Mouse (Mus musculus): Measurements from ENCODE around the gene Immt. TPM values are rescaled to one million over a fixed set of nuclear protein-coding genes. Genes with fewer than 3 reads are reported as not detected.

Immt gene
- total and polyA plus RNA-seq, 3 experiments: 133 to 702 (median 158) TPM

- no peak overlapping the region for H3K4me3 ChIP-seq (ENCODE audit: control insufficient read depth in 1 of 2, insufficient read depth in 1 of 2, low read depth in 2 of 2, low read length in 2 of 2)
- no peaks in the 10 kb centered on the region for H3K4me1 ChIP-seq (ENCODE audit: control insufficient read depth in 1 of 2, insufficient read depth in 2 of 2, low read length in 2 of 2)
- DNase-seq (ENCODE audit: low read depth, low spot score): no peak
- no peaks in the 10 kb centered on the region for H3K79me2 ChIP-seq (ENCODE audit: control insufficient read depth, insufficient read depth, low read length, poor library complexity)
- no peaks in the 10 kb centered on the region for H3K27me3 ChIP-seq (ENCODE audit: control insufficient read depth in 1 of 2, insufficient read depth in 2 of 2, low read length in 2 of 2)
- TF ChIP-seq MYC (IDR thresholded peaks at IDR 0.05; ENCODE audit: low read depth, low read length) (no peak), ZC3H11A (IDR thresholded peaks at IDR 0.05; ENCODE audit: low read depth, low read length) (no peak), NELFE (IDR thresholded peaks at IDR 0.05; ENCODE audit: low read depth, low read length) (no peak), POLR2AphosphoS5 (IDR thresholded peaks at IDR 0.05; ENCODE audit: borderline replicate concordance, low read depth, low read length) (no peak), CTCF (IDR thresholded peaks at IDR 0.05 in 2 of 3, conservative IDR thresholded peaks at IDR 0.05 in 1 of 3; ENCODE audit: control insufficient read depth in 1 of 3, insufficient read depth in 1 of 3, low read depth in 2 of 3, low read length in 3 of 3, poor library complexity in 1 of 3, severe bottlenecking in 1 of 3) (no peak), GATA1 (IDR thresholded peaks at IDR 0.05; ENCODE audit: low read depth, low read length) (no peak)
- H3K27ac ChIP-seq (ENCODE audit: control insufficient read depth, low read depth, low read length): no peak overlapping the region
- H3K36me3 ChIP-seq (ENCODE audit: control insufficient read depth in 1 of 2, insufficient read depth in 2 of 2, low read length in 2 of 2): peaks cover 0 to 16% of the 10 kb centered on the region in 2 experiments; a peak in 2 of 4 replicates
- H3K9ac ChIP-seq (ENCODE audit: control insufficient read depth, low read depth, low read length, poor library complexity, severe bottlenecking): no peak overlapping the region
- no peaks in the 10 kb centered on the region for H3K9me3 ChIP-seq (replicated peaks; ENCODE audit: insufficient read depth, low read length)
These were observed 40.3 kb downstream of the Immt start for GRCm38 (mm10) chr6:71871396-71871795.

DNA sequence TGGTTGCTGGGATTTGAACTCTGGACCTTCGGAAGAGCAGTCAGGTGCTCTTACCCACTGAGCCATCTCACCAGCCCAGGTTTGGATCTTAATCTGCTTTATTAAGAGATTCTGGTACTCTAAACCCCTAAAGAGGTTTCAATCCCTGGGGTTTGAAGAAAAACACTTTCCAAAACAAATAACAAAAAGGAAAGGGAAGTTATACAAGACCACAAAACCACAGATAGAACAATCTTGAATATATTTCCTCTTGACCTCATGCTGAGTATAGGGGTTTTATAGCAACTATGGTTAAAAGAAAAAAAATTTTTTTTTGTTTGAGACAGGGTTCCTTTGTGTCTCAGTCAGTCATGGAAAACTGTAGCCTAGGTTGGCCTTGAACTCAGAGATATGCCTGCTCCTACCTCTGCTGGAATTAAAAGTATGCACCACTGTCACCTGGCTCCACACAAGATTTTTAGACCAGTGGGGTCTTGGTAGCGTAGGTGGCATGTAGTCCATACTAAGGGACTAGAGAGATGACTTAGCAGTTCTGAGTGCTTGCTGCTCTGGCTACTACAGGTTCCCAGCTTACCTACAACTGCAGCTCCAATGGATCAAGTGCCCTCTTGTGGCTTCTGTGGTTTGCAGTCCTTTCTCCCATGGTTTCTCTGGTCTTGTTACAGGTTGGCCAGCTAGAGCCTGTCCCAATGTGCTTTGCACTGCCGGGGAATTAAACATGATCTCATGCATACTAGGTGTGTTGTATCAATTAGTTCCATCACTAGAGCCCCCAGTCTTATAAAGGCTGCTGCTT lies 47.0 kb downstream of the Immt start:
- no peak overlapping the region for H3K9ac ChIP-seq (ENCODE audit: control insufficient read depth, low read depth, low read length, poor library complexity, severe bottlenecking)
- H3K4me1 ChIP-seq (ENCODE audit: control insufficient read depth in 1 of 2, insufficient read depth in 2 of 2, low read length in 2 of 2): peaks cover 10 to 11% of the 10 kb centered on the region in 2 experiments
- peak overlapping the region; percentile 58; the same call in 1 of the 2 replicates for H3K27ac ChIP-seq (ENCODE audit: control insufficient read depth, low read depth, low read length)
- H3K9me3 ChIP-seq (replicated peaks; ENCODE audit: insufficient read depth, low read length): no peaks in the 10 kb centered on the region
- no peaks in the 10 kb centered on the region for H3K27me3 ChIP-seq (ENCODE audit: control insufficient read depth in 1 of 2, insufficient read depth in 2 of 2, low read length in 2 of 2)
- H3K36me3 ChIP-seq (ENCODE audit: control insufficient read depth in 1 of 2, insufficient read depth in 2 of 2, low read length in 2 of 2): peaks cover 17 to 27% of the 10 kb centered on the region in 2 experiments
- no peaks in the 10 kb centered on the region for H3K79me2 ChIP-seq (ENCODE audit: control insufficient read depth, insufficient read depth, low read length, poor library complexity)
- DNase-seq (ENCODE audit: low read depth, low spot score): peak; percentile 61
- no peak overlapping the region for H3K4me3 ChIP-seq (ENCODE audit: control insufficient read depth in 1 of 2, insufficient read depth in 1 of 2, low read depth in 2 of 2, low read length in 2 of 2)
- TF ChIP-seq MYC (IDR thresholded peaks at IDR 0.05; ENCODE audit: low read depth, low read length): no peak
- no peak for TF ChIP-seq ELF1 (IDR thresholded peaks at IDR 0.05; ENCODE audit: low read depth, low read length)
- TF ChIP-seq MAFK (IDR thresholded peaks at IDR 0.05; ENCODE audit: borderline replicate concordance, low read depth, low read length): peak; percentile 38; the same call in 1 of the 2 replicates
- no peak for TF ChIP-seq ZKSCAN1 (IDR thresholded peaks at IDR 0.05; ENCODE audit: low read depth, low read length)
- no peak for TF ChIP-seq E2F4 (IDR thresholded peaks at IDR 0.05; ENCODE audit: borderline replicate concordance, low read depth, low read length)
- no peak for TF ChIP-seq RAD21 (IDR thresholded peaks at IDR 0.05; ENCODE audit: low read depth, low read length)
- TF ChIP-seq ZC3H11A (IDR thresholded peaks at IDR 0.05; ENCODE audit: low read depth, low read length): no peak
- TF ChIP-seq POLR2AphosphoS2 (IDR thresholded peaks at IDR 0.05; ENCODE audit: low read length): peak; percentile 61; the same call in 1 of the 2 replicates
- TF ChIP-seq HCFC1 (IDR thresholded peaks at IDR 0.05; ENCODE audit: low read depth, low read length): no peak
- no peak for TF ChIP-seq UBTF (IDR thresholded peaks at IDR 0.05; ENCODE audit: borderline replicate concordance, insufficient read depth, low read depth, low read length)
- TF ChIP-seq TAL1 (IDR thresholded peaks at IDR 0.05; ENCODE audit: low read length): no peak
- TF ChIP-seq USF1 (IDR thresholded peaks at IDR 0.05; ENCODE audit: low read depth, low read length): no peak
- no peak for TF ChIP-seq SMC3 (IDR thresholded peaks at IDR 0.05; ENCODE audit: low read depth, low read length)
- TF ChIP-seq TCF12 (IDR thresholded peaks at IDR 0.05; ENCODE audit: low read depth, low read length): no peak
- no peak for TF ChIP-seq MEF2A (IDR thresholded peaks at IDR 0.05; ENCODE audit: extremely low read depth, insufficient replicate concordance, low read depth, low read length, poor library complexity, severe bottlenecking)
- TF ChIP-seq CHD2 (IDR thresholded peaks at IDR 0.05; ENCODE audit: low read length): no peak
- TF ChIP-seq BHLHE40 (IDR thresholded peaks at IDR 0.05; ENCODE audit: borderline replicate concordance, low read depth, low read length): no peak
- TF ChIP-seq MAZ (IDR thresholded peaks at IDR 0.05; ENCODE audit: low read depth, low read length): no peak
- TF ChIP-seq POLR2AphosphoS5 (IDR thresholded peaks at IDR 0.05; ENCODE audit: borderline replicate concordance, low read depth, low read length): no peak
- TF ChIP-seq JUND (IDR thresholded peaks at IDR 0.05; ENCODE audit: low read depth, low read length): no peak
- no peak for TF ChIP-seq MAX (IDR thresholded peaks at IDR 0.05; ENCODE audit: low read length)
- TF ChIP-seq GABPA (IDR thresholded peaks at IDR 0.05; ENCODE audit: low read depth, low read length): no peak
- peak; percentile 65 to 77; a peak in 3 of 4 replicates for TF ChIP-seq EP300 (IDR thresholded peaks at IDR 0.05; ENCODE audit: low read depth in 1 of 2, low read length in 2 of 2)
- TF ChIP-seq POLR2A (IDR thresholded peaks at IDR 0.05; ENCODE audit: control insufficient read depth in 1 of 2, insufficient read depth in 1 of 2, low read depth in 1 of 2, low read length in 2 of 2, poor library complexity in 1 of 2): no peak; a peak in 1 of 4 replicates
- TF ChIP-seq ETS1 (IDR thresholded peaks at IDR 0.05; ENCODE audit: low read depth, low read length): peak; percentile 57
- peak; percentile 43; the same call in 1 of the 2 replicates for TF ChIP-seq SIN3A (IDR thresholded peaks at IDR 0.05; ENCODE audit: low read length)
- TF ChIP-seq MXI1 (IDR thresholded peaks at IDR 0.05; ENCODE audit: low read depth, low read length): no peak
- TF ChIP-seq NELFE (IDR thresholded peaks at IDR 0.05; ENCODE audit: low read depth, low read length): no peak
